Mouse (Mus musculus) T-cell, adult 66 days (primary cell): Measurements from ENCODE around the gene Tmem45b. TPM values are rescaled to one million over a fixed set of nuclear protein-coding genes. Genes with fewer than 3 reads are reported as not detected.

Source experiments
- total RNA-seq, 2 experiments: library from RNA; stranded (reverse); gene quantifications; 3 replicates in 1 of 2; 4 replicates in 1 of 2; pipeline ENCODE4 v1.2.4; 2023

Gene Tmem45b
- not detected for total RNA-seq

DNA sequence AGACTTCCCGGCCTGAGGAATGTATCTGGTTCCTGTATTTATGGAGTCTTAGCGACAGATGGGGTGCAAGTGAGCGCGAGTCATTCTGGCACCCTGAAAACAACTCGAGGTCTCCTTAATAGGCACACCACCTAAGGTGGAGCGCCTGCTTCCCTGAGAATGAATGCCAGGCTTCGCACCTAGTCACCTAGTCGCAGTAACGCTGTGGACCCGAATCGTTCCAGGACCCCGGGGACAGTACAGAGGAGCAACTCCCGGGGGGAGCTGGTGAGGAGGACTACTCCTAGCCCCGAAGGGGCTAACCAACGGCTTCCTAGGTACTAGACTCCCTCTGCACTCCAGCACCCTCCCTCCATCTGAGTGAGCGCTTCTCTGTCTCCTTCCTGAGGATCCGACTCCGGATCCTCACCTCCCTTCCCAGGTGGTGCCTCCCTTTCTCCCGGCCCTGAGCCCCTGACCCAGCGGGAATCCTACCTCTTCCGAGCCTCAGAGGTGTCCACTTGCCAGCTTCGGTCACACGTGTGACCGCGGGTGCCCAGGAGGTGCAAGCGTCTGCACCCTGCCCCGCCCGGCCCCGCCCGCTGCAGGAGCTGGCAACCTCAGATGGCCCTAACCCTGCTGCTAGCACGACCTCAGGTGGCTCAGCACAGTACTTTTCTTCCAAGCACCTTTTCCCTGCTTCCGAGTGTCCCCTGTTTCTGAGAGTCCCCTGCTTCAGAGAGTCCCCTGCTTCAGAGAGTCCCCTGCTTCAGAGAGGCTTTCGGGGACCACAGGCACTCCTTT is at the start of gene Tmem45b:
Gene Tmem45b (minus strand): TSS at position 771 of the 783 bp plus-strand sequence.

GRCm38 (mm10) chr9:31385947-31386354 is 78.3 kb downstream of the Tmem45b start, which contains the start of gene Nfrkb:
TSS of gene Nfrkb (plus strand) at chr9:31386192.

Other genes starting within 250 kb of the Tmem45b start
- gene Prdm10, start 183.9 kb downstream of the Tmem45b start, total RNA-seq: 10 to 100 TPM; 25.7 to 28.0 TPM
- 100 to 1,000 TPM; 105 to 107 TPM for gene Nfrkb, start 78.3 kb downstream of the Tmem45b start, total RNA-seq